Mouse (Mus musculus): Measurements from ENCODE around the gene Kmt2e.

DNA sequence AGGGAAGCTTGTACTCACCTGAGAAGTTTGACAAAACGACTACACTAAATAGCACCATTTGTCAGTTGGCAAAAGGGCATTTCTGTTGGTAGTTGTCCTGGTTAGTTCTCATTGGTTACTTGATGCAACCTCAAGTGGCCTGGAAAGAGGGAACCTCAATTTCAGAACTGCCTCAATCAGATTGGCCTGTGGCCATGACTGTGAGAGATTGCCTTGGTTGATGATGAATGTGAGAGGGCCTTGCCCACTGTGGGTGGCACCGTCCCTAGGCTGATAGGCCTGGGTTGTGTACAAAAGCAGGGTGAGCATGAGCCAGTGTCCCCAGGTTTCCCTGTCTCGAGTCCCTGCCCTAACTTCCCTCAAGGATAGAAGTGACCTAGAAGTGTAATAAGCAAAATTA, 33.4 kb upstream of the Kmt2e start:
- TF ChIP-seq CTCF (IDR thresholded peaks at IDR 0.05; ENCODE audit: control insufficient read depth, insufficient read depth, low read length) (no peak), POLR2A (IDR thresholded peaks at IDR 0.05; ENCODE audit: borderline replicate concordance, control insufficient read depth, low read depth, low read length) (no peak)
